Mouse (Mus musculus): Measurements from ENCODE around the gene Abcb11.
A peak's percentile ranks its signal among the peaks of the same experiment; 100 is the strongest.

The Abcb11 gene

DNA sequence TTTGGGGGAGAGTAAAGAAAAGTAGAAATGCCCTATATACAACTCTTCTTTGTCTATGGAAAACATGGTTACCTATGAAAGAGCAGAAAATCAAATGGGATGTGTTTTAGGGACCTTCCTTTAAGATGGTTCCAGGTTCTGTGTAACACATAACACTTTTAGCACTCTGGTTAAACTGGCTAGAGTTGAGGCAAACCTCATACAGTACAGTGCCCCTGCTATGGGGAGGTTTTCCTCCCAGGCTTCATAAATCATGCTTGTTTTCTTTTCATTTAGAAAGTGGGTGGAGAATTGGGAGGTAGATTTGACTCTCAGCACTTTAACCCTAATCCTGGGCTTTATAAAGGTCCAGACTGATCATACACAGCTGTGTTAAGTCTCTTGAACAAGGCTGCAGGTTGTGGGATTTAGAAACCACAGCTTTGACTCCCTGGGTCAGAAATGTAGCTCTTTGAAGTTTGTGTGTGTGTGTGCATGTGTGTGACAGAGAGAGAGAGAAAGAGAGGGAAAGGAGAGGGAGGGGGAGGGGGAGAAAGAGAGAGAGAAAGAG lies 78.3 kb downstream of the Abcb11 start:
- no peak for DNase-seq (ENCODE audit: low read depth, low spot score)

DNA sequence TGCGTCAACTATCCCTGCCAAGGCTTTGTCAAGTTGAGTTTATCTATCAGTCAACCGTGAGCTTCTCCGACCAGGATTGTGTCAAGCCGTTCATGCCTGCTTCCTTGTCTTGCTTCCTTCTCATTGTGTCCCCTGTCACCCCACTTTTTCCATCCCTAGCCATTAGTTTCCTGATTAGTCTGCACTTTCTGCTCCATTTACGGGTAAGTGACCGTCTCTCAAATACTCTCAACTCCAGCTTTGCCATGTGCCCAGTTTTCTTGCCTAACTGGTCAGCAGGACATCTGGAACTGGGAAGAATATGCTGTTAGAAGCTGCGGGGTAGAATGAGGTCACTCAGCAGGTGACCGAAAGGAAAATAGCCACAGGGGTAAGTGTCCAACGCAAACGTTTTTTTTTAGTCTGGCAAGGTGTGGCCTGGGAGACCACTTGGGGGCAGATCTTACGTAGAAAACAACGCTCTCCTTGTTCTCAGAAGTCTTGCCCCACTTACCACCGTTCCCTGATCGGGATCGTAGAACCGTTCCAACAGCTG lies 94.1 kb downstream of the Abcb11 start:
- no peak for DNase-seq (ENCODE audit: low read depth, low spot score)

GRCm38 (mm10) chr2:69247081-69247480 lies 95.3 kb downstream of the Abcb11 start:
- DNase-seq (ENCODE audit: low read depth, low spot score), result no peak

- DNase-seq (ENCODE audit: low read depth, low spot score), result no peak
These were observed 97.5 kb downstream of the Abcb11 start for GRCm38 (mm10) chr2:69244924-69245323.

DNA sequence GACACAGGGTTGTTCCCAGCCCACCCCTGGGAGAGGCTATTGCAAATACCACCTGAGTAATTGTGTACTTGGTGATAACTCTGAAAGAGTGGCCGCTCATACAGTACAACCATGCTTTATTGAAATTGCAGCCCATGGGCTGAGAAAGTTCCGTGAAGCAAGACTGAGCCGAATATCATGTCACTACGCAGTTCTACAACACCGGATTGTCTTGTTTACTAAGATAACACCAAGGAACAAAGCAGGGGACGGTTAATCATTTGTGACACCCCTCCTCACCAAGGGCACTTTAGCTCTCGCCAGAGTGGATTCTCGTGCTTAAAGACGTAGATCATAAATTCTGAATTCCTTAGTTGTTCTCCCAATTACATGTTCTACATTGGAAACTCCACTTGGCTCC lies 103.1 kb downstream of the Abcb11 start:
- no peak for DNase-seq (ENCODE audit: low read depth, low spot score)

GRCm38 (mm10) chr2:69234976-69235678 lies 107.3 kb downstream of the Abcb11 start:
- no peak for DNase-seq (ENCODE audit: low read depth, low spot score)

- DNase-seq (ENCODE audit: low read depth, low spot score), result no peak
These were observed 110.3 kb downstream of the Abcb11 start for GRCm38 (mm10) chr2:69232101-69232500.

DNA sequence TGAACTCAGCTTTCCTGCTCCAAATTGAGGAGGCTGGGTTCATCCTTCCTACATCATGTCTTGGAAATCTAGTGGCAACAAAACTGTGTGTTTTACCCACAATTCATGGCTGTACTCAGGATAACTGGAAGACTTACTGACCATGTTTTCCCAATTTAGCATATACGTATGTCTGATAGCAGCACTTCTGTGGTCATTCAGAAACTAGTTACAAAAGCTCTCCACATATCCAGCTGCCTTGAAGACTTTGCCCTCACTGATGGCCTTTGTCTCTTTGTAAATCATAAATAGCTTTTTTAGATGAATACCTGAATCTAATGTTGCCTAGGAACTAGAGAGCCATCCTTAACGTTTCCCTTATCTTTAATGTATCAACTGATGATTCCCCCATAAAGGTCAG lies 112.3 kb downstream of the Abcb11 start:
- no peak for DNase-seq (ENCODE audit: low read depth, low spot score)

DNA sequence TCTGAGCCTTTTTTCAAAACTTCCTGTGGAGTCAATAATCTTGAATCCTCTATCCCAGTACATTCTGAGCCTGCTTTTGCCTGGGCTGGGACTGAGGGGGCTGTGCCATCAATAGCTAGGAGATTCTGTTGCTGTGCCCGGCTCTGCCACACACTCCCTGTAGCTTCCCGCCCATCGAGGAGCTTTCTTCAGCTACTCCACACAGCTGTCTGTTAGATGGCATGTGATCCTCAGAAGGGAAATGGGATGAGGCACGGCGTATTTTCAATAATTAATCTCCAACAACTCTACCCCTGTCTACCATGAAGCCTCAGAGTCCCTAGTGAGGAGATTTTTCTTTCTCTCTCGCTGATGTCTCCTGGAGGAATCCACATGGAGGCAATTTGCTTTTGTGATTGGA lies 113.8 kb downstream of the Abcb11 start:
- no peak for DNase-seq (ENCODE audit: low read depth, low spot score)

- DNase-seq (ENCODE audit: low read depth, low spot score), result no peak
These were observed 115.5 kb downstream of the Abcb11 start for GRCm38 (mm10) chr2:69226876-69227275.

DNA sequence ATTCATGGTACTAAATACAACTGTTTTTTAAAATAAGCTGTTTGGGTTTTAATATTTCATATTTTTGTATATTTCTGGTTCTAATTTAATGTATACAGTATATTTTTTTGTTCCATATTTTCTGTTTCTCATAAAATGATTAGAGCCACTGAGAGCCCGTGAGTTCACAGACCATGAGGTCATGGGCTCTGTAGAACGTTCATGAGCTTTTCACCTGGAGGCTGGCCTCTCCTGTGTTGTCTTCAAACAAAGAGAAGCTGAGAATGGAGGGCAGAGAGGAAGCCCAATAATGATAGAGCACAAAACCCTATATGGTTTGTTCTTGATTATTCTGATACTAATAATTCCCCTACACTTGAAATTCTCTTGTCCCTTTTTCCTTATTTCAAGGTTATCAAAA lies 117.7 kb downstream of the Abcb11 start:
- no peak for DNase-seq (ENCODE audit: low read depth, low spot score)

DNA sequence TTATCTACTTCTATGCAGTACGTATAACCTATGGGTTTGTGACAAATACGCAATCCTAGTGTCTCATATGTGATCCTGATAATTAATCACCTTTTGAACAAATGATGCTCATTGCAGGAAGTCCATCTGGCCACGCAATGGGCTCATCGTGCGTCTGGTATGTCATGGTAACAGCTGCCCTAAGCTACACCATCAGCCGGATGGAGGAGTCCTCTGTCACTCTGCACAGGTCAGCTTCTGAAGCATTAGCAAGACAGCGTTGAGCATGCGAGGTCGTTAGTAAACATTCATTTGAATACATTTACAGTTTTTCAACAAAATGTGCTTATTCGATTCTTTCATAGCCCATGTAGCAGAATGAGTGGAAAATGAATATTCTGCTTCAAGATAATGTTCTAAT lies 119.6 kb downstream of the Abcb11 start:
- DNase-seq (ENCODE audit: low read depth, low spot score), result no peak

DNA sequence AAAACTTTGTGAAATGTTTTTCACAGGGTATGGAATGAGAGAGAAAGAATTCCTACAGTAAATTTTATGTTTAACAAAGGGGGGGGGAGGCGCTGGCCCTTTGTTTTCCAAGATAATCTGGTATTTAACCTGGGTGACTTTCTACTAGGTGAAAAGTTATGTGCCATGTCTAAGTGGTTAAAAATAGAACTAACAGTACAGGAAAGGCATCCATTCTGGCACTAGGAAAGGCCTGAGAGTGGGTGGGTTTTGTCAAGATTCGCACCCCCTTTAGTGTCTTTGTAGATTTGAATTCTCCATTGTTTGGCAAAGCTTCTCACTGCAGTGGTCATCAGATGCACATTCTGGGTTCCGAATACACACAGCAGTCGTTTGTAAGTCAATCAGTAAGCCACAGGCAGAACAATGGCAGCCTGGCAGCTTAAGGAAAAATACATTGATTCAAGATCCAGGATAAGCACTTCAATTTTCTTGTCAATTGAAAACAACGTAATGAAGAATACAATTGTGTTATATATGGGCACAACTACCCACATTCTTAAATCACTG lies 120.5 kb downstream of the Abcb11 start:
- DNase-seq (ENCODE audit: low read depth, low spot score), result no peak

GRCm38 (mm10) chr2:69215242-69215641 lies 127.2 kb downstream of the Abcb11 start:
- DNase-seq (ENCODE audit: low read depth, low spot score), result peak; percentile 34

DNA sequence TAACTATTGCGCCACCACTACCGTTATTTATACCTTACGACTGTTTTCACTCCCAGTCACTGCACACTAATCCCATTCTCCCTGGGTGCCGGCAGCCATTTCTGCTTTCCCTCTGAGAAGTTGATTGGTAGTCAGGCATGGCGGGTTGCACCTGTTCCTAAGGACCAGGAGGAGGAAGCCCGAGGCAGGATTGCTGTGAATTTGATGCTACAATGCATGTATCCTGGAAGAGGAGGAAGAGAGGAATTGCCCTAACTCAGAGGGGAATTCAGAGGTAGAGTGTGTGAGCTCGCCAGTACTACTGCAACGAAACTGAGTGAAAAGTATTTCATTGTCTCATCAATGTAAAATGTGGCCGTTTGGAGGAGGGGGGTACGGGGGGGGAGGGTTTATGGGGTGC lies 129.8 kb downstream of the Abcb11 start:
- no peak for DNase-seq (ENCODE audit: low read depth, low spot score)

GRCm38 (mm10) chr2:69210773-69211172 lies 131.6 kb downstream of the Abcb11 start, which contains the start of gene G6pc2:
TSS of gene G6pc2 (plus strand) at chr2:69211073.
- DNase-seq (ENCODE audit: low read depth, low spot score), result no peak

GRCm38 (mm10) chr2:69209684-69210083 lies 132.7 kb downstream of the Abcb11 start:
- DNase-seq (ENCODE audit: low read depth, low spot score), result no peak

GRCm38 (mm10) chr2:69206523-69206922 lies 135.9 kb downstream of the Abcb11 start:
- DNase-seq (ENCODE audit: low read depth, low spot score), result no peak

- peak; percentile 97 for DNase-seq (ENCODE audit: low read depth, low spot score)
These were observed 136.5 kb downstream of the Abcb11 start, which contains the start of gene Spc25 for GRCm38 (mm10) chr2:69205791-69206351. TSS of gene Spc25 (minus strand) at chr2:69206194.

GRCm38 (mm10) chr2:69205185-69205584 lies 137.2 kb downstream of the Abcb11 start:
- DNase-seq (ENCODE audit: low read depth, low spot score), result no peak

DNA sequence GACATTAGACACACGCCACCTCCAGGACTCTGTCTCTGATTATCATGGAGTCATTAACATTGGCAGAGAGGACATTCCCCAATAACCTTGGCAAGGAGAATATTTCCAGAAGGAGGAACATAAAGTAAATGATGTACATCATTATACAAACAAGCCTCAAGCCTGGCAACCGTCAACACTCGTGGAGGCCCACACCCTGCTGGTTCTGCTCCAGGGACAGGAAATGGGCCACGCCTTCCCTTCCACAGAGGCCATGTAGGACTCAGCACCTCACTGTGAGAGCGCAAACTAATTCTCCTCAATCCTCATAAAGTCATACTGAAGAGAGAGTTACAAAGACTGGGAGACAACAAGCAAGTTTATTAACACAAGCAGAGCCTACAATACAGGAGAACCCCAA lies 148.9 kb downstream of the Abcb11 start:
- DNase-seq (ENCODE audit: low read depth, low spot score), result no peak

- no peak for DNase-seq (ENCODE audit: low read depth, low spot score)
These were observed 151.4 kb downstream of the Abcb11 start for GRCm38 (mm10) chr2:69191059-69191458.

GRCm38 (mm10) chr2:69189222-69189621 lies 153.2 kb downstream of the Abcb11 start:
- DNase-seq (ENCODE audit: low read depth, low spot score), result no peak
